Mouse (Mus musculus) liver, adult 2 months (tissue): ENCODE measurements around the gene Adgrl3. TPM values are rescaled to one million over a fixed set of nuclear protein-coding genes. Genes with fewer than 3 reads are reported as not detected.

Source experiments
- DNase-seq: peaks from one replicate; pipeline ENCODE4 v3.0.0-alpha.2; 2011; ENCODE audit warnings: low read depth, low spot score; ENCODE audit errors: extremely low read depth
- H3K27ac ChIP-seq: fragments of 200-500 bp; replicated peaks from 2 replicates; pipeline ENCODE4 v1.5.1; 2012; ENCODE audit warnings: low read depth, mild to moderate bottlenecking, control low read depth, inconsistent platforms, low read length; ENCODE audit not compliant: insufficient read depth
- H3K27me3 ChIP-seq: fragments of 200-500 bp; 2 replicates; pipeline ENCODE4 v1.6.1; 2012; ENCODE audit warnings: mild to moderate bottlenecking, moderate library complexity, low read length, inconsistent platforms; ENCODE audit not compliant: control insufficient read depth, insufficient read depth
- H3K36me3 ChIP-seq: fragments of 200-500 bp; 2 replicates; pipeline ENCODE4 v1.6.1; 2012; ENCODE audit warnings: low read length, inconsistent platforms; ENCODE audit not compliant: control insufficient read depth, insufficient read depth
- H3K4me1 ChIP-seq: fragments of 200-500 bp; 2 replicates; pipeline ENCODE4 v1.6.1; 2011; ENCODE audit warnings: low read length; ENCODE audit not compliant: control insufficient read depth, insufficient read depth
- H3K4me3 ChIP-seq: fragments of 200-500 bp; 2 replicates; pipeline ENCODE4 v1.5.1; 2011; ENCODE audit warnings: low read depth, mild to moderate bottlenecking, control low read depth, low read length, moderate library complexity; ENCODE audit not compliant: insufficient read depth
- H3K79me2 ChIP-seq: fragments of 200-500 bp; 2 replicates; pipeline ENCODE4 v1.6.1; 2012; ENCODE audit warnings: inconsistent platforms, mild to moderate bottlenecking, low read length, moderate library complexity; ENCODE audit not compliant: control insufficient read depth, insufficient read depth
- H3K9ac ChIP-seq: fragments of 200-500 bp; 2 replicates; pipeline ENCODE4 v1.6.1; 2012; ENCODE audit warnings: low read depth, mild to moderate bottlenecking, control low read depth, inconsistent platforms, low read length
- CTCF ChIP-seq: fragments of 200-500 bp; IDR thresholded peaks from 2 replicates; pipeline ENCODE4 v1.5.1; 2011; ENCODE audit warnings: low read depth, low read length, control low read depth
- POLR2A ChIP-seq: fragments of 200-500 bp; IDR thresholded peaks from 2 replicates; pipeline ENCODE4 v1.6.1; 2011; ENCODE audit warnings: low read length, control low read depth; ENCODE audit not compliant: insufficient read depth; ENCODE audit errors: extremely low read depth
- WGBS: fragments of 180-500 bp; shearing (Covaris S2); methylation state at CpG from one replicate; pipeline ENCODE4 v1.1.7; 2018; 5-methylcytosine and 5-hydroxymethylcytosine counted together
- polyA plus RNA-seq: library from polyadenylated mRNA; depleted of rRNA; stranded (reverse); fragments of >200 nt; gene quantifications from 2 replicates; pipeline ENCODE4 v1.2.3, GENCODE M21; 2012
- total RNA-seq: library from RNA; depleted of rRNA; stranded (reverse); fragments of >200 nt; gene quantifications from 2 replicates; pipeline ENCODE4 v1.2.3, GENCODE M21; 2014

Gene Adgrl3
- total and polyA plus RNA-seq, 2 experiments, result 0.33 to 1.0 TPM

GRCm38 (mm10) chr5:81843798-81844197, 823.9 kb downstream of the Adgrl3 start:
- TF ChIP-seq POLR2A (no peak), CTCF (no peak)
- H3K79me2 ChIP-seq, result no peaks in the 10 kb centered on the region
- no peak for DNase-seq
- no peaks in the 10 kb centered on the region for H3K36me3 ChIP-seq
- H3K27me3 ChIP-seq, result no peaks in the 10 kb centered on the region
- no peak overlapping the region for H3K4me3 ChIP-seq
- no peak overlapping the region for H3K9ac ChIP-seq
- H3K4me1 ChIP-seq, result no peaks in the 10 kb centered on the region
- no peak overlapping the region for H3K27ac ChIP-seq
- WGBS, result 71% methylated on average over 4 of the region's 4 CpGs

GRCm38 (mm10) chr5:81870336-81870735, 850.4 kb downstream of the Adgrl3 start:
- H3K4me1 ChIP-seq, result no peaks in the 10 kb centered on the region
- no peak for DNase-seq
- no peak overlapping the region for H3K9ac ChIP-seq
- no peaks in the 10 kb centered on the region for H3K36me3 ChIP-seq
- TF ChIP-seq POLR2A, result no peak
- no peak for TF ChIP-seq CTCF
- WGBS, result 84% methylated on average over 6 of the region's 6 CpGs
- no peak overlapping the region for H3K4me3 ChIP-seq
- H3K79me2 ChIP-seq, result no peaks in the 10 kb centered on the region
- H3K27me3 ChIP-seq, result no peaks in the 10 kb centered on the region
- H3K27ac ChIP-seq, result no peak overlapping the region
